Mouse (Mus musculus) C2C12 (cell line): ENCODE measurements around the gene Kank4. TPM values are rescaled to one million over a fixed set of nuclear protein-coding genes. Genes with fewer than 3 reads are reported as not detected.
"Not testable (repeated sequence)": the region's sequence is repeated elsewhere in the genome, so short reads cannot be mapped to it uniquely, and the experiment has no call there.

Experiments
- H3K27me3 ChIP-seq: one replicate; pipeline ENCODE4 v1.6.1; 2011; ENCODE audit not compliant: control insufficient read depth, insufficient read depth, insufficient read length
- H3K36me3 ChIP-seq: one replicate; pipeline ENCODE4 v1.6.1; 2011; ENCODE audit not compliant: control insufficient read depth, insufficient read depth
- H3K4me3 ChIP-seq: one replicate; pipeline ENCODE4 v1.5.1; 2011; ENCODE audit warnings: mild to moderate bottlenecking, control low read depth; ENCODE audit not compliant: poor library complexity, insufficient read depth, severe bottlenecking
- H3K79me2 ChIP-seq: one replicate; pipeline ENCODE4 v1.6.1; 2011; ENCODE audit not compliant: control insufficient read depth, insufficient read depth
- H3K79me3 ChIP-seq: one replicate; pipeline ENCODE4 v1.6.1; 2011; ENCODE audit warnings: low read depth, control low read depth
- H3ac ChIP-seq: one replicate; pipeline ENCODE3; 2011; ENCODE audit warnings: low read depth; ENCODE audit not compliant: control insufficient read depth, insufficient read length
- CEBPB ChIP-seq: IDR thresholded peaks from one replicate; pipeline ENCODE4 v1.6.1; 2011; ENCODE audit warnings: low read depth, mild to moderate bottlenecking, control low read depth, moderate library complexity
- CTCF ChIP-seq: IDR thresholded peaks from one replicate; pipeline ENCODE4 v1.5.1; 2011; ENCODE audit not compliant: control insufficient read depth, insufficient read depth, insufficient read length
- FOSL1 ChIP-seq: IDR thresholded peaks from one replicate; pipeline ENCODE4 v1.8.0; 2011; ENCODE audit warnings: mild to moderate bottlenecking, low read length; ENCODE audit not compliant: poor library complexity, insufficient read depth, severe bottlenecking
- MAX ChIP-seq: IDR thresholded peaks from one replicate; pipeline ENCODE4 v1.6.1; 2011; ENCODE audit warnings: mild to moderate bottlenecking, control low read depth
- MYOD1 ChIP-seq: IDR thresholded peaks from one replicate; pipeline ENCODE4 v1.6.1; 2011; ENCODE audit warnings: low read depth; ENCODE audit not compliant: control insufficient read depth, insufficient read length
- MYOG ChIP-seq: IDR thresholded peaks from one replicate; pipeline ENCODE4 v1.6.1; 2011; ENCODE audit not compliant: control insufficient read depth, insufficient read length; ENCODE audit errors: extremely low read depth
- USF1 ChIP-seq: IDR thresholded peaks from one replicate; pipeline ENCODE4 v1.6.1; 2011; ENCODE audit warnings: low read depth, mild to moderate bottlenecking, control low read depth, moderate library complexity
- polyA plus RNA-seq: library from polyadenylated mRNA; unstranded; fragments of >200 nt; fragmentation: generic; extraction: Trizol; gene quantifications from one replicate; pipeline ENCODE4 v1.2.1, GENCODE M21; 2012; ENCODE audit warnings: missing spikeins

The Kank4 gene
- polyA plus RNA-seq, 1 experiment, result not detected

- H3K79me2 ChIP-seq, result no peaks in the 10 kb centered on the region
- H3K79me3 ChIP-seq, result no peaks in the 10 kb centered on the region
- H3ac ChIP-seq, result no peak overlapping the region
- no peaks in the 10 kb centered on the region for H3K27me3 ChIP-seq
- no peak overlapping the region for H3K4me3 ChIP-seq
- TF ChIP-seq MYOG (no peak), MAX (no peak), FOSL1 (no peak), USF1 (no peak), CEBPB (no peak)
- no peaks in the 10 kb centered on the region for H3K36me3 ChIP-seq
Observed at GRCm38 (mm10) chr4:98837715-98838505, 20.6 kb upstream of the Kank4 start.

DNA sequence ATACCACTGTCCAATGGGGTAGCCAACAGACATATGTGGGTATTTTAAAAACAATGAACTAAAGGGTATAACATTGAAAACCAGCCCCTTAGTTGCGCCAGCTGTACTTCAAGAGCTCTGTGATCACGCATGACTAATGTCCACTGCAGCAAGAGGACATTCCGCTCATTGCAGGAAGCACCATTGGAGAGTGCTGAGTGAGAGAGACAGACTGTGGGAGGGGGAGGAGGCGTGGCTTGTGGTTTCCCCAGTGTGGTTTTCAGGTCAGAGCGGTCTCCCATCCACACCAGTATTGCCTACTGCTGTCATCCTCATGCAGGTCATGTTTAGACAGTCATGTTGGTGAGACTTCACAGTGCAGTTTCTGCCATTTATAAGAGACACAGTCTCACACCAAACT, 19.2 kb upstream of the Kank4 start:
- H3K27me3 ChIP-seq, result no peaks in the 10 kb centered on the region
- H3K4me3 ChIP-seq, result no peak overlapping the region
- H3ac ChIP-seq, result no peak overlapping the region
- no peaks in the 10 kb centered on the region for H3K36me3 ChIP-seq
- H3K79me3 ChIP-seq, result no peaks in the 10 kb centered on the region
- no peaks in the 10 kb centered on the region for H3K79me2 ChIP-seq
- TF ChIP-seq CTCF (no peak), MAX (no peak), FOSL1 (no peak), MYOD1 (no peak), MYOG (no peak), USF1 (no peak), CEBPB (no peak)

GRCm38 (mm10) chr4:98834782-98835181, 17.4 kb upstream of the Kank4 start:
- H3K36me3 ChIP-seq, result no peaks in the 10 kb centered on the region
- H3K79me3 ChIP-seq, result no peaks in the 10 kb centered on the region
- no peak overlapping the region for H3ac ChIP-seq
- H3K79me2 ChIP-seq, result no peaks in the 10 kb centered on the region
- no peak overlapping the region for H3K4me3 ChIP-seq
- TF ChIP-seq MAX, result no peak
- no peak for TF ChIP-seq MYOG
- no peak for TF ChIP-seq CEBPB
- TF ChIP-seq FOSL1, result no peak
- no peak for TF ChIP-seq MYOD1
- no peak for TF ChIP-seq USF1
- no peak for TF ChIP-seq CTCF
- no peaks in the 10 kb centered on the region for H3K27me3 ChIP-seq

DNA sequence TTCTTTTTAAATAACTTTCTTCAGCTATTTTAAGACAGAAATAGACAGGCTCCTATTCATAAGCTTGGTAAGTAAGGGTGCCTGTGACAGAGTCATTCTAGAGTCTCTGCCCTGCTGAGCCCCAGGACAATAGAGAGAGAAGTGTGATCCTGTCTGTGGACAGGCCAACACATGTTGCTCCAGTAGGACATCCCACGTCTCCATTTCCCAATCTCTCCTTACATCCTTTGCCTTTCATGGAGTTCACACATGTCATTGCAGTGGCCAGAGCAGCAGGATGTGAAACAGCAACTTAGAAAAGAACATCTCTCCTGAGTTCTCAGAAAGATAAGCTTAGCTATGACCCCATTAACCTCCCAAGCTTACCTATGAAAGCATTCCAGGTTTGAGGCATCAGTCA, 14.4 kb upstream of the Kank4 start:
- Histone ChIP-seq H3K36me3 (no peaks in the 10 kb centered on the region), H3K79me3 (no peaks in the 10 kb centered on the region), H3K4me3 (no peak overlapping the region), H3K79me2 (no peaks in the 10 kb centered on the region), H3ac (no peak overlapping the region), H3K27me3 (no peaks in the 10 kb centered on the region)
- TF ChIP-seq CTCF (no peak), USF1 (no peak), MYOD1 (no peak), CEBPB (no peak), MYOG (no peak), MAX (no peak), FOSL1 (no peak)

- H3K79me3 ChIP-seq, result no peaks in the 10 kb centered on the region
- no peaks in the 10 kb centered on the region for H3K36me3 ChIP-seq
- H3K79me2 ChIP-seq, result no peaks in the 10 kb centered on the region
- H3ac ChIP-seq, result no peak overlapping the region
- TF ChIP-seq USF1 (no peak), CTCF (no peak), MAX (no peak), CEBPB (no peak), MYOD1 (no peak), MYOG (no peak), FOSL1 (no peak)
- no peak overlapping the region for H3K4me3 ChIP-seq
- H3K27me3 ChIP-seq, result no peaks in the 10 kb centered on the region
Observed at GRCm38 (mm10) chr4:98826701-98827100, 9.4 kb upstream of the Kank4 start.

GRCm38 (mm10) chr4:98823740-98824139, 6.4 kb upstream of the Kank4 start, which contains the start of gene I0C0044D17Rik:
Gene I0C0044D17Rik, minus strand, starts transcription at chr4:98823840.
- H3K79me2 ChIP-seq, H3ac ChIP-seq, H3K27me3 ChIP-seq, H3K4me3 ChIP-seq, H3K79me3 ChIP-seq, H3K36me3 ChIP-seq: not testable (repeated sequence)
